Mouse (Mus musculus): ENCODE results near the gene Prss36. TPM values are rescaled to one million over a fixed set of nuclear protein-coding genes. Genes with fewer than 3 reads are reported as not detected.
A peak's percentile ranks its signal among the peaks of the same experiment; 100 is the strongest.

Gene Prss36
- polyA plus RNA-seq, 1 experiment, result 10.6 TPM

DNA sequence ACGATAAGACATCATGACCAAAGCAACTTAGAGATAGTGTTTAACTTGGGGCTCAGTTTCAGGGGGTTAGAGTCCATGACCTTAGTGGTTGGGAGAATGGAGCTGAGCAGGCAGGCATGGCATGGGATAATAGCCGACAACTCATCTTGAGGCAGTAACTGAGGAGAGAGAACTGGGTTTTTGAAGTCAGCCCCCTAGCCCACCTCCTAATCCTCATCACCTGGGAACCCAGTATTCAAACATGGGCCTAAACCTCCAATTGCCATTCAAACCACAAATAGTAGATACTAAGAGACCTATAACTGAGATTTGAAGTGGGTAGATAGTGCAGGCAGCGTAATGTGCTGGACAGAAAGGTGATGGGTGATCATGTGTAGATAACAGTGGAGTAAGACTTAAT is 34.1 kb upstream of the Prss36 start:
- Histone ChIP-seq H3K4me3 (no peak overlapping the region), H3K27me3 (ENCODE audit: control insufficient read depth, insufficient read depth, insufficient read length) (no peaks in the 10 kb centered on the region), H3K4me2 (ENCODE audit: low read depth) (no peak overlapping the region), H3K79me2 (ENCODE audit: control insufficient read depth, insufficient read depth) (peaks cover 32% of the 10 kb centered on the region), H3K36me3 (ENCODE audit: control insufficient read depth, insufficient read depth) (peaks cover 94% of the 10 kb centered on the region), H3ac (ENCODE audit: control insufficient read depth, insufficient read length) (no peak overlapping the region)
- TF ChIP-seq MYOD1 (IDR thresholded peaks at IDR 0.05; ENCODE audit: control insufficient read depth in 1 of 3, insufficient read length in 2 of 3, low read depth in 2 of 3) (no peak), CEBPB (IDR thresholded peaks at IDR 0.05; ENCODE audit: insufficient read depth, poor library complexity, severe bottlenecking) (no peak), POLR2A (IDR thresholded peaks at IDR 0.05; ENCODE audit: insufficient read length, low read depth) (no peak), POLR2AphosphoS2 (IDR thresholded peaks at IDR 0.05; ENCODE audit: insufficient read length, low read depth) (no peak), SRF (IDR thresholded peaks at IDR 0.05; ENCODE audit: control insufficient read depth, insufficient read length, low read depth) (no peak), TCF12 (IDR thresholded peaks at IDR 0.05; ENCODE audit: insufficient read depth, poor library complexity, severe bottlenecking) (no peak), REST (IDR thresholded peaks at IDR 0.05; ENCODE audit: insufficient read depth, insufficient read length) (no peak), MYOG (IDR thresholded peaks at IDR 0.05; ENCODE audit: control insufficient read depth in 1 of 3, insufficient read depth in 1 of 3, insufficient read length in 2 of 3, low read depth in 2 of 3) (no peak), USF1 (IDR thresholded peaks at IDR 0.05; ENCODE audit: low read depth) (no peak), E2F4 (IDR thresholded peaks at IDR 0.05; ENCODE audit: insufficient read depth) (no peak), TCF3 (IDR thresholded peaks at IDR 0.05; ENCODE audit: insufficient read length, low read depth) (no peak), MAX (IDR thresholded peaks at IDR 0.05; ENCODE audit: low read depth) (no peak)

DNA sequence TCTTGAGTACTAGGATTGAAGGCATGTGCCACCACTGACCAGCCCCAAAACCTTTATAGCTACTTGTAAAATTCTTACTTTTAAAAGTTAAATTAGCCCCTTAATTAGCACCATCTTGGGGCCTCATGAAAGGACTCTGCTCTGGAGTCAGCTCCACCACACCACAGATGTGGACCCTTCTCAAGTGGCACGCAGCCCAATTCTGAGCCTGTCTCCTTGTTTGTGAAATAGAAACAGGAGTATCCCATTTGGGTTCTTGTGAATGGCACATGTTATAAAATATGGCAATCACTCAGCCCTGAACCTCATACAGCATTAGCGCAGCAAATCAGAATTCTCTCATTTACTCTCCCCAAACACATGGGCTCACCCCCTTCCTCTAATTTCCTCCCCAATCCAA is 32.3 kb upstream of the Prss36 start:
- peaks cover 94% of the 10 kb centered on the region for H3K36me3 ChIP-seq (ENCODE audit: control insufficient read depth, insufficient read depth)
- H3K4me2 ChIP-seq (ENCODE audit: low read depth), result no peak overlapping the region

DNA sequence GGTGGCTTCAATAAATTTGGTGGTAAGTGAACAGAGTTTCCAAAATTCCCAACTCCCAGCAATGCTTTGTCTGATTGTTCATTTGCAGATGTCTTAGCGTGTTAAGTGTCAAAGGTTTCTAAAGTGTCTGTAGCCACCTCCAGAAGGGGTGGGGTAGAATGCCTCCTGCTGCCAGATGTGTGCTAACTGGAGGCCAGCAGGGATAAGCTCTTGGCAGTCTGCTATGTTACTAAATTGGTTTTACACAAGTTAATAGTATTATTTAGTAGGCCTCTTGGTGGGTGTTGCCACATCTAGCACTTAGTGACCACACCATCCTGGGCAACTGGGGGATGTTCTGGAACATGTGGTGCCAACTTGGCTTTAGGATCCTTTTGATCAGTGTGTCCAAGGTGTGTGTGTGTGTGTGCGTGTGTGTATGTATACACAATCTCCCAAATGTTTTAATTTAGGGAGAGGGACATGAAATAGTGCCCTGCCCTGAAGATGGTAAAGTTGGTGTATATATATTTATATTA is 27.9 kb upstream of the Prss36 start:
- Histone ChIP-seq H3K4me3 (no peak overlapping the region), H3K27me3 (ENCODE audit: control insufficient read depth, insufficient read depth, insufficient read length) (no peaks in the 10 kb centered on the region)

More for the DNA sequence above, 32.3 kb upstream of the Prss36 start:
- H3K4me3 ChIP-seq, result no peak overlapping the region
- H3K79me2 ChIP-seq (ENCODE audit: control insufficient read depth, insufficient read depth), result peaks cover 42% of the 10 kb centered on the region
- no peak overlapping the region for H3ac ChIP-seq (ENCODE audit: control insufficient read depth, insufficient read length)
- H3K27me3 ChIP-seq (ENCODE audit: control insufficient read depth, insufficient read depth, insufficient read length), result no peaks in the 10 kb centered on the region
- TF ChIP-seq MYOG (IDR thresholded peaks at IDR 0.05; ENCODE audit: control insufficient read depth in 1 of 3, insufficient read depth in 1 of 3, insufficient read length in 2 of 3, low read depth in 2 of 3), result no peak
- no peak for TF ChIP-seq SRF (IDR thresholded peaks at IDR 0.05; ENCODE audit: control insufficient read depth, insufficient read length, low read depth)
- TF ChIP-seq CEBPB (IDR thresholded peaks at IDR 0.05; ENCODE audit: insufficient read depth, poor library complexity, severe bottlenecking), result no peak
- no peak for TF ChIP-seq POLR2A (IDR thresholded peaks at IDR 0.05; ENCODE audit: insufficient read length, low read depth)
- TF ChIP-seq E2F4 (IDR thresholded peaks at IDR 0.05; ENCODE audit: insufficient read depth), result no peak
- no peak for TF ChIP-seq REST (IDR thresholded peaks at IDR 0.05; ENCODE audit: insufficient read depth, insufficient read length)
- TF ChIP-seq TCF3 (IDR thresholded peaks at IDR 0.05; ENCODE audit: insufficient read length, low read depth), result no peak
- no peak for TF ChIP-seq USF1 (IDR thresholded peaks at IDR 0.05; ENCODE audit: low read depth)
- no peak for TF ChIP-seq MAX (IDR thresholded peaks at IDR 0.05; ENCODE audit: low read depth)
- TF ChIP-seq TCF12 (IDR thresholded peaks at IDR 0.05; ENCODE audit: insufficient read depth, poor library complexity, severe bottlenecking), result no peak
- no peak for TF ChIP-seq MYOD1 (IDR thresholded peaks at IDR 0.05; ENCODE audit: control insufficient read depth in 1 of 3, insufficient read length in 2 of 3, low read depth in 2 of 3)
- TF ChIP-seq POLR2AphosphoS2 (IDR thresholded peaks at IDR 0.05; ENCODE audit: insufficient read length, low read depth), result no peak

DNA sequence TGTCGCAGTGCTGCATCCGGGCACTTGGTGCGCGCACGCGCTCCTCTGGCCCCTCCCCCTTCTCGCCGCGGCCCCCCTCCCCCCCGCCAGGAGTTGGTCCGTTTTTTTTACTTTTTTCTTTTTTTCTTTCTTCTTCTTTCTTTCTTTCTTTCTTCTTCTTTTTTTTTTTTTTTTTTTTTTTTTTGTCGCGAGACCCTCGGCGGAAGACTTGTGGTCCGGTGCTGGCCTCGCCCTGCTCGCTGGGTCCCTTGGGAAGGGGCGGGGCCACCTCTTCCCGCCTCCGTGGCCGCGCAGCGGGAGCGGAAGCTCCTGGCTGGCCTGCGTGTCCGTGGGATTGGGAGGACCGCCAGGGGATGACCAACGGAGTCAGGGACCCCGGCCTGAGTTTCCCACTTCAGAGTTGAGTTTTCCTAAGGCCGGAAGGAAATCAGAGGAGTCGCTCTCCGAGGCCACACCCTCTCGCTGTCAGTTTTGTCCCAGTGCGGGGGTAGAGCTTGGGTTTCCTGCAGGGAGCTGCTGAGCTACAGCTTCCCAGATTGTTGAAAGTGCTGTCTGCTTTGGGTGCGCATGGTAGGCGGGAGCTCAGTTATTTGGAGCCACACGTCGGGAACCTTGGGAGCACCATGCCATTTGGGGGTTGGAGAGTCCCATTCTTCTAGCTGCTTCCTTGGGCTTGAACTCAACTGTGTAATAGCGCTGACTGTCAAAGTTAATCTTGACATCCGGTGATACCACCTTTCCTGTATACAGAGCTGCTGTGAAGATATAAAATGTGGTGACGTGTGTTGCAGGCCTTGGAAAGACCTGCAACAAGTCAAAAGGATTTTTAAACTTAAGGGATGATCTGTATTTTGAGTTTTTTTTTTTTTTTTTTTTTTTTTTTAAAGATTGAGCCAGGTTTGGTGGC is 21.6 kb upstream of the Prss36 start:
- Histone ChIP-seq H3K27me3 (ENCODE audit: control insufficient read depth, insufficient read depth, insufficient read length) (no peaks in the 10 kb centered on the region), H3K79me2 (ENCODE audit: control insufficient read depth, insufficient read depth) (peaks cover 53% of the 10 kb centered on the region), H3K4me3 (peak overlapping the region; percentile 95), H3K36me3 (ENCODE audit: control insufficient read depth, insufficient read depth) (peaks cover 29% of the 10 kb centered on the region), H3ac (ENCODE audit: control insufficient read depth, insufficient read length) (peak overlapping the region; percentile 89), H3K4me2 (ENCODE audit: low read depth) (peak overlapping the region; percentile 73)
- TF ChIP-seq MYOG (IDR thresholded peaks at IDR 0.05; ENCODE audit: control insufficient read depth in 1 of 3, insufficient read depth in 1 of 3, insufficient read length in 2 of 3, low read depth in 2 of 3), result no peak
- no peak for TF ChIP-seq TCF3 (IDR thresholded peaks at IDR 0.05; ENCODE audit: insufficient read length, low read depth)
- no peak for TF ChIP-seq TCF12 (IDR thresholded peaks at IDR 0.05; ENCODE audit: insufficient read depth, poor library complexity, severe bottlenecking)
- TF ChIP-seq SRF (IDR thresholded peaks at IDR 0.05; ENCODE audit: control insufficient read depth, insufficient read length, low read depth), result no peak
- peak; percentile 31 for TF ChIP-seq POLR2A (IDR thresholded peaks at IDR 0.05; ENCODE audit: insufficient read length, low read depth)
- TF ChIP-seq CEBPB (IDR thresholded peaks at IDR 0.05; ENCODE audit: insufficient read depth, poor library complexity, severe bottlenecking), result no peak
- no peak for TF ChIP-seq USF1 (IDR thresholded peaks at IDR 0.05; ENCODE audit: low read depth)
- no peak for TF ChIP-seq E2F4 (IDR thresholded peaks at IDR 0.05; ENCODE audit: insufficient read depth)

More for the DNA sequence above, 27.9 kb upstream of the Prss36 start:
- Histone ChIP-seq H3K79me2 (ENCODE audit: control insufficient read depth, insufficient read depth) (peaks cover 82% of the 10 kb centered on the region), H3ac (ENCODE audit: control insufficient read depth, insufficient read length) (no peak overlapping the region), H3K4me2 (ENCODE audit: low read depth) (no peak overlapping the region), H3K36me3 (ENCODE audit: control insufficient read depth, insufficient read depth) (peaks cover 91% of the 10 kb centered on the region)
- TF ChIP-seq MAX (IDR thresholded peaks at IDR 0.05; ENCODE audit: low read depth) (no peak), MYOG (IDR thresholded peaks at IDR 0.05; ENCODE audit: control insufficient read depth in 1 of 3, insufficient read depth in 1 of 3, insufficient read length in 2 of 3, low read depth in 2 of 3) (no peak), POLR2A (IDR thresholded peaks at IDR 0.05; ENCODE audit: insufficient read length, low read depth) (no peak), E2F4 (IDR thresholded peaks at IDR 0.05; ENCODE audit: insufficient read depth) (no peak), POLR2AphosphoS2 (IDR thresholded peaks at IDR 0.05; ENCODE audit: insufficient read length, low read depth) (no peak), TCF3 (IDR thresholded peaks at IDR 0.05; ENCODE audit: insufficient read length, low read depth) (no peak), TCF12 (IDR thresholded peaks at IDR 0.05; ENCODE audit: insufficient read depth, poor library complexity, severe bottlenecking) (no peak), CEBPB (IDR thresholded peaks at IDR 0.05; ENCODE audit: insufficient read depth, poor library complexity, severe bottlenecking) (no peak), REST (IDR thresholded peaks at IDR 0.05; ENCODE audit: insufficient read depth, insufficient read length) (no peak), USF1 (IDR thresholded peaks at IDR 0.05; ENCODE audit: low read depth) (no peak), SRF (IDR thresholded peaks at IDR 0.05; ENCODE audit: control insufficient read depth, insufficient read length, low read depth) (no peak), MYOD1 (IDR thresholded peaks at IDR 0.05; ENCODE audit: control insufficient read depth in 1 of 3, insufficient read length in 2 of 3, low read depth in 2 of 3) (no peak)

All from myocyte (in vitro differentiated cells).